In the genomic region with DNA sequence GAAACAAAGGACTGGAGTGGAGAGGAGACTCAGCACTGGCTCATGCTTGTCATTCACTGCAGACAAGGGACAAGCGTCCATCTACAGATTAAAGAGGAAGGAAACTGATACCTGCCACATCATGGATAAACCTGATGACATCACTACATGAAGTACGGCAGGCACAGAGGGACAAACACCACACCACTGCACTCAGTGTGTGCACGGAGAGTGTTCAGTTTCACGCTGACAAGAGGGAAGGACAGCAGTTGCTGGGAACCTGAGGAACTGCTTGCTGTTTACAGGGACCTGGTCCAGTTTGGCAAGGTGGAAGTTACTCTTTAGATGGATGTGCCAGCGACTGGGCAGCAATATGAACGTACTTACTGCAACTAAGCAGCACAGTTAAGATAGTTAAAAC, we compare ENCODE assay signal across 22 mouse cellular contexts.
A peak's percentile ranks its signal among the peaks of the same experiment; 100 is the strongest.
DNase-seq lines count a peak whose midpoint lies in the region; ATAC-seq and TF ChIP-seq lines count a peak whose summit lies in the region.
"Had no signal": no experiment of that assay in that cellular context is flagged by ENCODE, and none has a peak within 500 bp of the region (broad histone marks: within the 10 kb centered on the region; RNA-seq: fewer than 3 reads in every experiment).

No protein-coding gene starts in this region.

- no peaks in the 10 kb centered on the region for H3K27me3 ChIP-seq in forebrain, embryonic 10.5 days (ENCODE audit: poor library complexity, severe bottlenecking)
- no peaks in the 10 kb centered on the region for H3K27me3 ChIP-seq in forebrain, postnatal 0 days (ENCODE audit: insufficient read depth, low read length)
- H3K27me3 ChIP-seq: forebrain, embryonic 15.5 days had no signal

- H3K36me3 ChIP-seq in forebrain, embryonic 10.5 days (replicated peaks): no peaks in the 10 kb centered on the region
- H3K36me3 ChIP-seq in forebrain, postnatal 0 days (ENCODE audit: insufficient read depth): no peaks in the 10 kb centered on the region
- no peaks in the 10 kb centered on the region; the same call in 1 of the 2 replicates for H3K36me3 ChIP-seq in ES-E14 (ENCODE audit: control insufficient read depth, insufficient read depth, low read length, poor library complexity, severe bottlenecking)
- H3K36me3 ChIP-seq: forebrain, embryonic 15.5 days; heart, embryonic 10.5 days; hindbrain, embryonic 10.5 days had no signal

- H3K4me1 ChIP-seq in forebrain, embryonic 10.5 days: peaks cover 64% of the 10 kb centered on the region
- peaks cover 7% of the 10 kb centered on the region; the same call in 1 of the 2 replicates for H3K4me1 ChIP-seq in forebrain, postnatal 0 days (ENCODE audit: insufficient read depth)
- peaks cover 22 to 50% of the 10 kb centered on the region in 2 experiments for H3K4me1 ChIP-seq in ES-E14 (ENCODE audit: control insufficient read depth in 2 of 2, insufficient read depth in 2 of 2, low read length in 2 of 2, poor library complexity in 1 of 2)

- no peak overlapping the region for H3K4me3 ChIP-seq in forebrain, embryonic 10.5 days
- no peak overlapping the region for H3K4me3 ChIP-seq in forebrain, postnatal 0 days (ENCODE audit: low read depth, low read length)
- H3K4me3 ChIP-seq in layer of hippocampus, adult 2 months: no peak overlapping the region
- peak overlapping the region; percentile 15 to 35 for H3K4me3 ChIP-seq in ES-E14 (ENCODE audit: insufficient read depth in 1 of 2, low read depth in 1 of 2, low read length in 2 of 2, poor library complexity in 1 of 2, severe bottlenecking in 1 of 2)
- H3K4me3 ChIP-seq: forebrain, embryonic 15.5 days; heart, embryonic 10.5 days; hindbrain, embryonic 10.5 days; myocyte had no signal

- ATAC-seq in forebrain, postnatal 0 days: no peak
- ATAC-seq: CD4-positive, CD25-positive, alpha-beta regulatory T cell, adult 4 months; forebrain, embryonic 15.5 days had no signal

- WGBS in forebrain, embryonic 10.5 days: 66% methylated on average over 6 of the region's 6 CpGs
- WGBS in forebrain, postnatal 0 days: 54% methylated on average over 6 of the region's 6 CpGs

- H3K4me2 ChIP-seq in forebrain, postnatal 0 days (ENCODE audit: low read depth): no peak overlapping the region
- H3K4me2 ChIP-seq: forebrain, embryonic 15.5 days; liver, embryonic 11.5 days had no signal

- no peak for TF ChIP-seq CTCF in forebrain, postnatal 0 days (IDR thresholded peaks at IDR 0.05; ENCODE audit: low read depth)
- TF ChIP-seq CTCF in layer of hippocampus, adult 2 months (conservative IDR thresholded peaks at IDR 0.05): no peak

- no peaks in the 10 kb centered on the region for H3K9me3 ChIP-seq in forebrain, embryonic 10.5 days
- no peaks in the 10 kb centered on the region for H3K9me3 ChIP-seq in forebrain, postnatal 0 days (ENCODE audit: low read length)
- no peaks in the 10 kb centered on the region for H3K9me3 ChIP-seq in ES-E14 (ENCODE audit: control insufficient read depth, insufficient read depth, low read depth, low read length)
- H3K9me3 ChIP-seq: forebrain, embryonic 15.5 days; heart, embryonic 10.5 days; hindbrain, embryonic 10.5 days had no signal

- H3K27ac ChIP-seq in forebrain, embryonic 10.5 days: peak overlapping the region; percentile 57
- H3K27ac ChIP-seq in forebrain, postnatal 0 days (ENCODE audit: low read depth, low read length): no peak overlapping the region
- H3K27ac ChIP-seq in layer of hippocampus, adult 2 months: 0 out of 2 replicates have a peak overlapping the region, but pooled peaks have one; percentile 6
- peak overlapping the region; percentile 98 for H3K27ac ChIP-seq in ES-E14 (ENCODE audit: insufficient read depth, low read depth, low read length, poor library complexity, severe bottlenecking)
- H3K27ac ChIP-seq: forebrain, embryonic 15.5 days; heart, embryonic 10.5 days; hindbrain, embryonic 10.5 days had no signal

- no peak overlapping the region for H3K9ac ChIP-seq in forebrain, postnatal 0 days
- H3K9ac ChIP-seq in ES-E14 (ENCODE audit: insufficient read depth, low read depth, low read length, poor library complexity, severe bottlenecking): peak overlapping the region; percentile 39
- H3K9ac ChIP-seq: forebrain, embryonic 15.5 days had no signal

- DNase-seq in forebrain, embryonic 10.5 days (ENCODE audit: extremely low spot score, low spot score): no peak
- no peak for DNase-seq in forebrain, postnatal 0 days
- no peak for DNase-seq in layer of hippocampus, adult 2 months (ENCODE audit: low spot score in 2 of 2)
- no peak for DNase-seq in layer of hippocampus, postnatal 10 days (ENCODE audit: low spot score in 2 of 2)
- no peak for DNase-seq in ES-E14 (ENCODE audit: low read depth, low spot score)
- DNase-seq in gastrocnemius, postnatal 25 days: peak; percentile 54
- no peak for DNase-seq in embryo, embryonic 11 days
- no peak for DNase-seq in spleen, adult 12 weeks (ENCODE audit: low spot score)
- DNase-seq: adrenal gland, adult 8-10 months; cerebellum, postnatal 10 days; kidney, adult 8-10 months; kidney, postnatal 36 days; lung, adult 18-20 months; lung, postnatal 14 days; midbrain, embryonic 14.5 days; thymus, postnatal 36 days had no signal

- in situ Hi-C loops in ES-E14 (cut with MboI; ENCODE audit: low sequenced_read_pairs in 2 of 2, unreplicated experiment in 2 of 2): no loop called here

TF ChIP-seq in ES-E14, 5 proteins besides CTCF, POLR2A, EP300 and RAD21:
- TF ChIP-seq ZC3H11A (IDR thresholded peaks at IDR 0.05; ENCODE audit: borderline replicate concordance, low read depth, low read length): no peak
- no peak for TF ChIP-seq HCFC1 (IDR thresholded peaks at IDR 0.05; ENCODE audit: borderline replicate concordance, insufficient read depth, low read length)
- no peak for TF ChIP-seq CHD2 (IDR thresholded peaks at IDR 0.05; ENCODE audit: low read depth, low read length)
- TF ChIP-seq MAFK (IDR thresholded peaks at IDR 0.05; ENCODE audit: insufficient read depth, low read depth, low read length): no peak
- TF ChIP-seq ZNF384 (IDR thresholded peaks at IDR 0.05; ENCODE audit: low read depth, low read length): no peak
TF ChIP-seq in ES-E14: peak in this region for 0.

Comparison
In these comparisons a context has a peak if more than half of its experiments do, and no peak if none do; other contexts are left out.
1. H3K4me3 ChIP-seq: peak in ES-E14 (2 of 2); none in forebrain, embryonic 10.5 days (single experiment), forebrain, postnatal 0 days (single experiment) and layer of hippocampus, adult 2 months (single experiment).